Mouse (Mus musculus): ENCODE results near the gene Nlrc5. TPM values are rescaled to one million over a fixed set of nuclear protein-coding genes. Genes with fewer than 3 reads are reported as not detected.

The Nlrc5 gene
- polyA plus RNA-seq, 1 experiment: 3.4 TPM

DNA sequence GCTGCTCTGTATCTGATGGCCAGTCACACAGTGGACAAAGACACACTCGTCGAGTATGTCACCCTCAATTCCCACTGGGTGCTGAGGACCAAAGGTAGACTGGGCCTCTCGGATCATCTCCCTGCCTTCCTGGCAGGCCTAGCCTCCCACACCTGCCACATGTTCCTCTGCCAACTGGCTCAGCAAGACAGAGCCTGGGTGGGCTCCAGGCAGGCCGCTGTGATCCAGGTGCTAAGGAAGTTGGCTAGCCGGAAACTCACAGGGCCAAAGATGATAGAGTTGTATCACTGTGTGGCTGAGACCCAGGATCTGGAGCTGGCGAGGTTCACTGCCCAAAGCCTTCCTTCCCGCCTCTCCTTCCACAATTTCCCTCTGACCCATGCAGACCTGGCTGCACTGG lies 42.7 kb downstream of the Nlrc5 start:
- peaks cover 58% of the 10 kb centered on the region for H3K27me3 ChIP-seq (replicated peaks)
- H3K9me3 ChIP-seq: no peaks in the 10 kb centered on the region
- H3K4me3 ChIP-seq (replicated peaks): no peak overlapping the region
- no peaks in the 10 kb centered on the region for H3K4me1 ChIP-seq
- TF ChIP-seq FLI1 (IDR thresholded peaks at IDR 0.05; ENCODE audit: low read length): no peak
- TF ChIP-seq GATA1 (IDR thresholded peaks at IDR 0.05; ENCODE audit: borderline replicate concordance, low read length): no peak
- no peaks in the 10 kb centered on the region for H3K36me3 ChIP-seq (replicated peaks; ENCODE audit: low read length)

DNA sequence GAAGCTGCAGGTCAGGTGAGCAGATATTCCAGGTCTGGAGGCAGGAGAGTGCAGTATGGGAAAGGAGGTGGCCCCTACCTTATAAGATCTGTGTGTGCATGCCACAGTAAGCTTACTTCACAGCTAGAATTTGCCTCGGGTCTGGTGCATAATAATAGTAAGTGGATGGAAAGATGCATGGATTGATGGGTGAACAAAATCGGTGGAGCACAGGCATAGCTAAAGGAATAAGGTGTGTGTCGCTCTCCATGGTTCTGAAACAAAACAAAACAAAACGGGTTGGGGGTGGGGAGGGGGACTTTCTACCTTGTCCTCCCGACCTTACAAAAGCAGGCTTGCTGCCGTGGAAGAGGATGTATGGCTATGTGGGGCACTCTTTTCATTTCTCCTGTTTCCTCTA lies 47.9 kb downstream of the Nlrc5 start:
- Histone ChIP-seq H3K4me3 (replicated peaks) (no peak overlapping the region), H3K36me3 (replicated peaks; ENCODE audit: low read length) (no peaks in the 10 kb centered on the region), H3K9me3 (no peaks in the 10 kb centered on the region), H3K27me3 (replicated peaks) (peaks cover 49% of the 10 kb centered on the region), H3K4me1 (peaks cover 12% of the 10 kb centered on the region)
- TF ChIP-seq GATA1 (IDR thresholded peaks at IDR 0.05; ENCODE audit: borderline replicate concordance, low read length) (no peak), FLI1 (IDR thresholded peaks at IDR 0.05; ENCODE audit: low read length) (no peak)

DNA sequence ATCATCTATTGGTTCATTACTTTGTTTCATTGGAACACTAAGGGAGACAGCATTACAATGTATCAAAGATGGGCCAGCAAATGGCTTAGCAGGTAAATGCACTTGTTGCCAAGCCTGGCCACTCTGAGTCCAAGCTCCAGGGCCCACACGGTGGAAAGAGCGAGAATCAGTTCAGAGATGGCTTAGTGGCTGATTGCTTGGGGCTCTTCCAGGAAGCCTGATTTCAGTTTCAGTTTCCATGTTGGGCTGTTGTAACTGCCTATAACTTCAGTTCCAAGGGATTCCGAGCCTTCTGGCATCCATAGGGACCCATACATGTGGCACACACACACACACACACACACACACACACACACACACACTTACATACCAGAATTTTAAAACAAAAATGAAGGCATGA lies 51.1 kb downstream of the Nlrc5 start:
- Histone ChIP-seq H3K4me1 (peaks cover 19% of the 10 kb centered on the region), H3K36me3 (replicated peaks; ENCODE audit: low read length) (no peaks in the 10 kb centered on the region), H3K9me3 (no peaks in the 10 kb centered on the region), H3K27me3 (replicated peaks) (peaks cover 65% of the 10 kb centered on the region), H3K4me3 (replicated peaks) (no peak overlapping the region)
- TF ChIP-seq GATA1 (IDR thresholded peaks at IDR 0.05; ENCODE audit: borderline replicate concordance, low read length): no peak

DNA sequence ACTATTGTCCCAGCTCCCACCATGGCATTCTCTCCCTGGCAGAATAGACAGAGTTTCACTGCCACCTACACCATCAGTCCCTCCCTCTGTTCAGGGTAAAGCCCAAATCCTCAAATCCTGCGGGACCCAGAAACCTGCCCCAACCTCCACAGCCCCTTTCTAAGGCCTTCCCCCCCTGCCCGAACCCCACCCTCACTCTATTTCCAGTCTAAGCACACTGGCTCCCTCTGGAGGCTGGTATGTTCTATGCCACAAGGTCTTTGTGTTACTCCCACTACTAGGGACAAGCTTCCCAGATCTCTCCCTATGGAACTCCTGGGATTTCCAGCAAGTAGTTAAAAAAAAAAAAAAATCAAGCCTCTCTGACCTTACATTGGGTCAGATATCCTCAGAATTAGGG lies 51.7 kb downstream of the Nlrc5 start:
- H3K4me3 ChIP-seq (replicated peaks): peak overlapping the region; percentile 80
- peaks cover 19% of the 10 kb centered on the region for H3K4me1 ChIP-seq
- TF ChIP-seq GATA1 (IDR thresholded peaks at IDR 0.05; ENCODE audit: borderline replicate concordance, low read length) (no peak), FLI1 (IDR thresholded peaks at IDR 0.05; ENCODE audit: low read length) (no peak)
- no peaks in the 10 kb centered on the region for H3K9me3 ChIP-seq
- no peaks in the 10 kb centered on the region for H3K36me3 ChIP-seq (replicated peaks; ENCODE audit: low read length)
- H3K27me3 ChIP-seq (replicated peaks): peaks cover 68% of the 10 kb centered on the region

DNA sequence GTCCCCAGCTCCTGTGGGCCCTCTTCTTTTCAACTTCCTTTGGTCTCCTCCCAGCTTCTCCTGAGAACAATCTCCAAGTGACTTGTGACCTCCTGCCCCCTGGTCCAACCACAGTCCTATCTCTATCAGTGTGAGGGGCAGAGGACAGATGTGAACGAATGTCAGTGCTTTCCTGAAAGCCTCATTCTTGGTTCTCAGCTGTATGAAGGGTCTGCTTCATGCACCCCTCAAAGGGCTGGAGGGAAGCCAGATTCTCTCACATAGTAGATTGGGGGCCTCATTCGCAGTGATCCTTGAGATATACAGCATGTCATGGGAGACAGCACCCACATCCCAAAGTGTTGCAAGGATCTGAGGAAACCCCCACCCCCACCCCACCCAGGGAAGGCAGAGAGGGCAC lies 53.9 kb downstream of the Nlrc5 start:
- Histone ChIP-seq H3K36me3 (replicated peaks; ENCODE audit: low read length) (no peaks in the 10 kb centered on the region), H3K4me1 (peaks cover 29% of the 10 kb centered on the region), H3K4me3 (replicated peaks) (no peak overlapping the region), H3K9me3 (no peaks in the 10 kb centered on the region), H3K27me3 (replicated peaks) (peaks cover 59% of the 10 kb centered on the region)
- TF ChIP-seq GATA1 (IDR thresholded peaks at IDR 0.05; ENCODE audit: borderline replicate concordance, low read length) (no peak), FLI1 (IDR thresholded peaks at IDR 0.05; ENCODE audit: low read length) (no peak)

DNA sequence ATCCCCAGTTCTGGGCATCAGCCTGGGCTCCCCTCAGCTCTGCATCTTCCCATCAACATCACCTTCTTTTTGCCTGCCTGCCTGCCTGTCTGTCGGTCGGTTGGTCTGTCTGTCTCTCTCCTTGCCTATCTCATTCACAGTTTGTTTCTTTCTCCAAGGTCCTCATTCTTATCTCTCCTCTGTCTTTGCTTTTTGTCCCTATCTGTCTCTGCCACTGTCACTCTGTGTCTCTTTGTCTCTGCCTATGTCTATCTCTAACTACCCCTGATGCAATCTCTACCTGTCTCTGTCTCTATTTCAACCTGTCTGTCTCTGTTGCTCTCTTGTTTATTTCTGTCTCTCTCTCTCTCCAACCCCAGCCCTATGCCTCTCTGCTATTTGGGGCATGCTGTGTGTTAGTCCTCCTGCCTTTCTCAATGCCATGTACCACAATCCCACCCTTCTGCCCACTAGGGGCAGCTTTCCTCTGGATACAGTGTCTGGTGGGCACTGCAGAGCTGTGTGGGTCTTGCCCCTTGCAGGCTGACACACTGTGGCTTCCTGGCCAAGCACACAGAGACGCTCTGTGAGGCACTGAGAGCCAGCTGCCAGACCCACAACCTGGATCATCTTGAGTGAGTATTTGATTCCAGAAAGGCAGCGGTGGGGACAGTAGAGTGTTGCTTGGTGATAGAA lies 55.8 kb downstream of the Nlrc5 start:
- TF ChIP-seq FLI1 (IDR thresholded peaks at IDR 0.05; ENCODE audit: low read length) (no peak), GATA1 (IDR thresholded peaks at IDR 0.05; ENCODE audit: borderline replicate concordance, low read length) (no peak)
- Histone ChIP-seq H3K27me3 (replicated peaks) (peaks cover 58% of the 10 kb centered on the region), H3K9me3 (no peaks in the 10 kb centered on the region), H3K36me3 (replicated peaks; ENCODE audit: low read length) (no peaks in the 10 kb centered on the region), H3K4me1 (peaks cover 33% of the 10 kb centered on the region), H3K4me3 (replicated peaks) (no peak overlapping the region)

DNA sequence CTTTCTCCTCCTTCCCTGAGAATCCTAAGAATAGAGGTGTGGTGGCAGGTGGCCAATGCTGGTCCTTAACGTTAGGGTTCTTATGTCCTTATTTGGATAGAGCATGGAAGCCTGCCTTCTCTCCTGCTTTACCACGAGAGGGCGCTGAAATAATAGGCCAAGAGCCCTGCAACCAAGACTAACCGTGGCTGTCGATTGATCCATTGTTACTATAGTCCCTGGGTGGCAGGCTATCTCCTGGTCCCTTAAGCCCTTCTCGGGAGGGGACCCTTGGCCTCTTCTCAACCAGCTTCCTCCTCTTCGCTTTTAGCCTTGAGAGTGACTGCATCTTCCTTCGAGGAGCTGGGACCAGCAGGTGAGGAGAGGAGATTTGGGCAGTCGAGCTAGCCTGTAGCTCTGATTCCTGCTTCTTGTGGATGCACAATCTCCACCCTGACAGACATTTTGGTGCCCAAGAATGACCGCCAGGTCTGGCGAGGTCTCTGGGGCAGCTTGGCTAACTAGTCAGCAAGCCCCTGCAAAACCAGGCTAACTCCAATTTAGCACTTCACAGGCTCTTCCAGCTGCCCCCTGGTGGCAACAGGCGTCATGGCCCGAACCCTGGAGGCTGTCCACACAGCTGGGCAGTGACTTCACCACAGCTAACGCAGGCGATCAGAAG lies 58.0 kb downstream of the Nlrc5 start:
- Histone ChIP-seq H3K27me3 (replicated peaks) (peaks cover 63% of the 10 kb centered on the region), H3K36me3 (replicated peaks; ENCODE audit: low read length) (no peaks in the 10 kb centered on the region), H3K4me1 (peaks cover 24% of the 10 kb centered on the region), H3K9me3 (no peaks in the 10 kb centered on the region), H3K4me3 (replicated peaks) (peak overlapping the region; percentile 91)
- TF ChIP-seq GATA1 (IDR thresholded peaks at IDR 0.05; ENCODE audit: borderline replicate concordance, low read length) (no peak), FLI1 (IDR thresholded peaks at IDR 0.05; ENCODE audit: low read length) (no peak)

DNA sequence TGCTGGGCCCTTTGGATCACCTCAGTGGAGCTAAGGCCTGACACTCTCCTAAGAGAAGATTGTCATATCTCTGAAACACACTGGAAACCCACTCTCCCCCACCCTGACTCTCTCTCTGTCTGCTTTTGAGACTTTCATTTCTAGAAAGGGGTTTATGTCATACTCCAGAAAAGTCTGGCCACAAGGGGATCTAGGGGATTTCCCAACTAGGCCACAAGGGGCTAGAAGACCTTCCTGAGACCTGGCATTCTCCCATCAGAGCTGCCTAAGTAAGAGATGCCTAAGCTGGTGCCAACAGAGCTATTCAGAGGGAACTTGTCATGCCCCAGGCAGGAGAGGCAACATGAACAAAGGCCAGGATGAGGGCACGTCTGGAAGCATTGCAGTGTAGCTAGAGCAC lies 59.1 kb downstream of the Nlrc5 start:
- Histone ChIP-seq H3K4me1 (peaks cover 20% of the 10 kb centered on the region), H3K9me3 (no peaks in the 10 kb centered on the region), H3K36me3 (replicated peaks; ENCODE audit: low read length) (no peaks in the 10 kb centered on the region), H3K4me3 (replicated peaks) (no peak overlapping the region), H3K27me3 (replicated peaks) (peaks cover 63% of the 10 kb centered on the region)
- TF ChIP-seq GATA1 (IDR thresholded peaks at IDR 0.05; ENCODE audit: borderline replicate concordance, low read length): no peak
- no peak for TF ChIP-seq FLI1 (IDR thresholded peaks at IDR 0.05; ENCODE audit: low read length)

DNA sequence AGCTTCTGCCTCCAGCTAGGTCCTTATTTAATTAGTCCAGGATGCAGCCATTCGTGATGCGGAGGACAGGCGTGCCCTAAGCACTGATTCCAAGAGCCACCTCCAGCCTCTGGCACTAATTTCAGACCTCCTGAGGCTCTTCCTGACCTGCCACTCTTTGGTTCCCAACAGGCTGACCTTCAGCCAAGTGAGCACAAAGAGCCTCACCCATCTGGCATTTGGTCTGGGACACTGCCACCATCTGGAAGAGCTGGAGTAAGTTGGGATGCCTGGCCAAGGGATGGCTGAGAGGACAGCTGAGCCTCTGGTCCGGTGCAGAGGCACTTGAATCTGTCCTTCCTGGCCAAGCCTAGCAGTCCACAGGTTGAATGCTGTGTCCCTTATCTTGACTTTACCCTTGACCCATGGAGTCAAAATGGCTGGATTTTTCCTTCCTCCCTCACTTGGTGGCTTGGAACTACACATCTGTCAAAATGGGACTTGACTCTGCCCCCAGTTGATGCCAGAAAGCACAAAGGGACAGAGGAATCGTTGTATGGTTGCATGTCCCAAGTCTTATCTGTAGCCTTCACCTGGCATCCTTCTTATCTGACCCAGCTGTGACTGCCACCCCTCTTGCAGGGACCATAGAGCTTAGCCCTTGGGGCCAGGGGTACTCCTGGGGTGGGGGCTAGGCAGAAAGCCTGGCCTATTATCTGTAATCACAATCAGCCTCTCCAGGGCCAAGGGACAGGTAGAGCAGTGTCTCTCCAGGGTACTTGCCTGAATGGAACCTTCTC lies 81.5 kb downstream of the Nlrc5 start:
- Histone ChIP-seq H3K27me3 (replicated peaks) (peaks cover 71% of the 10 kb centered on the region), H3K4me3 (replicated peaks) (no peak overlapping the region), H3K9me3 (no peaks in the 10 kb centered on the region), H3K4me1 (peaks cover 19% of the 10 kb centered on the region), H3K36me3 (replicated peaks; ENCODE audit: low read length) (no peaks in the 10 kb centered on the region)
- no peak for TF ChIP-seq GATA1 (IDR thresholded peaks at IDR 0.05; ENCODE audit: borderline replicate concordance, low read length)
- no peak for TF ChIP-seq FLI1 (IDR thresholded peaks at IDR 0.05; ENCODE audit: low read length)

DNA sequence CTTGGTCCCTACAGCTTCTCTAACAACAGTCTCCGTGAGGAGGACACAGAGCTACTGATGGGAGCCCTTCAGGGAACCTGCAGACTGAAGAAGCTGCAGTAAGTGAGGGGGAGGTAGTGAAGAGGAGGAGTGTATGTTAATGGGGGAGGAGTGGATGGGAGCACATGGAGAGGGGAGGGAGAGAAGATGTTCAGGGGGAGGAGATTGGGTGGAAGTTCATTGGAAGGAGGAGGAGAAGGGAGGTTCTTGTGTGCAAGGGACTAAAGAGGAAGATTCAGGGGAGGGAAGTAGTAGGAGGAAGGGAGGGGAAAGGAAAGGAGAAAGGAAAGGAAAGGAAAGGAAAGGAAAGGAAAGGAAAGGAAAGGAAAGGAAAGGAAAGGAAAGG lies 82.0 kb downstream of the Nlrc5 start:
- H3K36me3 ChIP-seq (replicated peaks; ENCODE audit: low read length): no peaks in the 10 kb centered on the region
- no peak overlapping the region for H3K4me3 ChIP-seq (replicated peaks)
- peaks cover 19% of the 10 kb centered on the region for H3K4me1 ChIP-seq
- TF ChIP-seq FLI1 (IDR thresholded peaks at IDR 0.05; ENCODE audit: low read length) (no peak), GATA1 (IDR thresholded peaks at IDR 0.05; ENCODE audit: borderline replicate concordance, low read length) (no peak)
- H3K9me3 ChIP-seq: no peaks in the 10 kb centered on the region
- peaks cover 68% of the 10 kb centered on the region for H3K27me3 ChIP-seq (replicated peaks)

Measured in megakaryocyte, embryonic 14.5 days (primary cell).